Mouse (Mus musculus): Measurements from ENCODE around the gene Sp7. TPM values are rescaled to one million over a fixed set of nuclear protein-coding genes. Genes with fewer than 3 reads are reported as not detected.

Sp7 gene
- under 1 TPM; 0.18 to 0.22 TPM for total RNA-seq (2021)
- long read RNA-seq, experiment 1 = 0 reads
- long read RNA-seq, experiment 2 = 0 reads

DNA sequence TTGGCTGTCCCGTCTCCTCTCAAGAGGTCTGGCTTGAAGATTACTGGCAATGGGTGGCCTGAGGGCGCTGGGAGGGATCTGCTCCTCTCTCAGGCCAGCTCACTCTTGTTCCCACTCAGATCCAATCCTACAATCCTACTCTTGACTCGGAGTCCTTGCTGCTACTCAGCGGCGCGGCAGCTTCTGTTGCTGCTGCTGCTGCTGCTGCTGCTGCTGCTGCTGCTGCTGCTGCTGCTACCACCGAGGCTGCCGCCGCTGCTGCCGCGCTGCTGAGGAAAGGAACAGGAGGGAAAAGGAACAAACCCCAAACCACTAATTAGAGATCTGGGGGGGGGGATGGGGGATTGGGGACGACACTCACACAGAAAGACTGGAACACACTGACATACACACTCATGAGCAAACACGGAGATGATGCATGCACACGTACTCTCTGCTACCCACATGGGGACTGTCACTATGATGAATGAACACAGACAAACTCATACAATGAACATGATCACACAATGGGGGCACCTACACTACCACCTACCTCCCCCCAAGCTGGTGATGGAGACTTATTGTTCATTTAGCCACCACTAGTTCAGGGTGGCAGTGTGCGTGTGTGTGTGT is at the start of gene Sp7:
Gene Sp7 (minus strand): TSS at position 450 of the 612 bp plus-strand sequence.
- DNase-seq (ENCODE audit: low spot score in 2 of 2) = no peak

DNA sequence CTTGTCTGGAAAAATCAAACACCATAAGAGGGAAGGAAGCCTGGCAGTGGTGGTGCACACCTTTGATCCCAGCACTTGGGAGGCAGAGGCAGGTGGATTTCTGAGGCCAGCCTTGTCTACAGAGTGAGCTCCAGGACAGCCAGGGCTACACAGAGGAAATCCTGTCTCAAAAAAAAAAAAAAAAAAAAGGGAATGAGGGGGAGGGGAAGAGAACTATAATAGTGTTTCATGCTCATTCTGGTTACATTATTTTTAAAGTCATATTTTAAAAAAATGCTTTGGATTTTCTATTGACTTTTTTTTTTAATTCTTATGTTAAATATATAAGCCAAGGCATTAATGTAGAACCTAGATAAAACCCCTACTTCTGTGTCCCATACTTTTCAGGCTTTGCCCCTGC is 46.7 kb upstream of the Sp7 start:
- DNase-seq (ENCODE audit: low spot score in 2 of 2) = no peak

DNA sequence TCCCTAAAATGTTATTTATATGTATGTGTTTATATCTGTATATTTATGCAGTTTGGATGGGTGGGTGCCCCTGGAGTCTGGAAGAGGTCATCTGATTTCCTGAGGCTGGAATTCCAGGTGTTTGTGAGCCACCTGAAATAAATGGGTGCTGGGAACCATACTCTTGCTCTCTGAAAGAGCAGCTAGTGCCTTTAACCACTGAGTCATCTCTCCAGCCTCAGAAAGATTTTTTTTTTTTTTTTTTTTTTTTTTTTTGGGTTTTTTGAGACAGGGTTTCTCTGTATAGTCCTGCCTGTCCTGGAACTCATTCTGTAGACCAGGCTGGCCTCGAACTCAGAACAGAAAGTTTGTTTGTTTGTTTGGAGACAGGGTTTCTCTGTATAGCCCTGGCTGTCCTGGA is 44.1 kb upstream of the Sp7 start:
- no peak for DNase-seq (ENCODE audit: low spot score in 2 of 2)

DNA sequence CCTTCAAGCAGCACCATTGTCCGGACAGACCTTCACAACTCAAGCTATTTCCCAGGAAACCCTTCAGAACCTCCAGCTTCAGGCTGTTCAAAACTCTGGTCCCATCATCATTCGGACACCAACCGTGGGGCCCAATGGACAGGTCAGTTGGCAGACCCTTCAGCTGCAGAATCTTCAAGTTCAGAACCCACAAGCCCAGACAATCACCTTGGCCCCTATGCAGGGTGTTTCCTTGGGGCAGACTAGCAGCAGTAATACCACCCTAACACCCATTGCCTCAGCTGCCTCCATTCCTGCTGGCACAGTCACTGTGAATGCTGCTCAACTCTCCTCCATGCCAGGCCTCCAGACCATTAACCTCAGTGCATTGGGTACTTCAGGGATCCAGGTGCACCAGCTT is 42.3 kb upstream of the Sp7 start:
- no peak for DNase-seq (ENCODE audit: low spot score in 2 of 2)

DNA sequence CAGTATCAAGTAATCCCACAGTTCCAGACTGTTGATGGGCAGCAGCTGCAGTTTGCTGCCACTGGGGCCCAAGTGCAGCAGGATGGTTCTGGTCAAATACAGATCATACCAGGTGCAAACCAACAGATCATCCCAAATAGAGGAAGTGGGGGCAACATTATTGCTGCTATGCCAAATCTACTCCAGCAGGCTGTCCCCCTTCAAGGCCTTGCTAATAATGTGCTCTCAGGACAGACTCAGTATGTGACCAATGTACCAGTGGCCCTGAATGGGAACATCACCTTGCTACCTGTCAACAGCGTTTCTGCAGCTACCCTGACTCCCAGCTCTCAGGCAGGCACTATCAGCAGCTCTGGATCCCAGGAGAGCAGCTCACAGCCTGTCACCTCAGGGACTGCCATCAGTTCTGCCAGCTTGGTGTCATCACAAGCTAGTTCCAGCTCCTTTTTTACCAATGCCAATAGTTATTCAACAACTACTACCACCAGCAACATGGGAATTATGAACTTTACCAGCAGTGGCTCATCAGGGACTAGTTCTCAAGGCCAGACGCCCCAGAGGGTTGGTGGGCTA is 41.7 kb upstream of the Sp7 start:
- DNase-seq (ENCODE audit: low spot score in 2 of 2) = no peak

DNA sequence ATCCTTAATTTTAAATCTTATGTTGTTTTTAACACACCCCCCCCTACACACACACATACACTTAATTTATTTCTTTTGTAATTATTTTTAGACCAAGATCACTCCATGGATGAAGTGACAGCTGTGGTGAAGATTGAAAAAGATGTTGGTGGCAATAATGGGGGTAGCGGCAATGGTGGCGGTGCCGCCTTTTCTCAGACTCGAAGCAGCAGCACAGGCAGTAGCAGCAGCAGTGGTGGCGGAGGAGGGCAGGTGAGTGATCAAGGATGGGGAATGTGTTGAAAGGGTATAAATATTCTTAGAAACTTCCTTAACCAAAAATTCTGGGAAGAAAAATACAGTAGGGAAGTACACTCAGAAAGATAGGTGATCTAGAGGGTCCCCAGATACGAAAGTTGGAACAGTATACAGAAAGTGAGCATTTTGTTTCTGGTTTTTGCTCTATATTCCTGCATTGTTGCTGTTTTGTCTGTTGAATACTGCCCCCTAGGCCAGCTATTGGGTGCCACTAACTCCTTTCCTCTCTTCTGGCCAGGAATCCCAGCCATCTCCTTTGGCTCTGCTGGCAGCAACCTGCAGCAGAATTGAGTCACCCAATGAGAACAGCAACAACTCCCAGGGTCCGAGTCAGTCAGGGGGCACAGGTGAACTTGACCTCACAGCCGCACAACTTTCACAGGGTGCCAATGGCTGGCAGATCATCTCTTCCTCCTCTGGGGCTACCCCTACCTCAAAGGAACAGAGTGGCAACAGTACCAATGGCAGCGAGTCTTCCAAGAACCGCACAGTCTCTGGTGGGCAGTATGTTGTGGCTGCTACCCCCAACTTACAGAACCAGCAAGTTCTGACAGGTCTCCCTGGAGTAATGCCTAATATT is 40.9 kb upstream of the Sp7 start:
- DNase-seq (ENCODE audit: low spot score in 2 of 2) = no peak

DNA sequence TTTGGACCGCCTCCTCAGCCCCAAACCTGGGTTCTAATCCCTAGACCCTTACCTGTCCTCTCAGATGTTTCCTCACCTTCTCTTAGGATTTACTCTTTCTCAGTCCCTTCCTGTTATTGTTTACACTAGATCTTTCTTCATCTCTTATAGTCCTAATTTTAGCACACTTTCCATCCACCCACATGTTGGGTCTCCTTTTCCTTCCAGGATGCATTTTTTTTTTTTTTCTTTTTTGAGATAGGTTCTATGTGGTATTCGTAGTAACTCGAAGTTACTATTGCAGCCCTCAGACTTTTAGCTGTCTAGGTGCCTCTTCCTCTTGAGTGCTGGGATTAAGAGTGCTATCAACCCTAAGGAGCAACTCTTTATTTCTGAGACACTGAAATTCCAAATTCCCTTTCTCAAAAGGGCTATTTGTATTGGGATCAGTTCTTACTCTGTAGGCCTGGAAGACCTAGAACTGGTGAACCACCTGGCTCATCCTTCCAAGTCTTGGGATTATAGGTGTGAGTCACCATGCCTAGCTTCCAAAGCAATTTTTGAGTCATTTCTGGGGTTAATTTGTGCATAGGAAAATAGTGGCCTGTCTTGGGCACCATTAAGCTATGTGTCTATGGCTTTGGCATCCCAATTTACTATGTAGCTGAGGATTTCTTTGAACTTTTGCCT is 40.1 kb upstream of the Sp7 start:
- DNase-seq (ENCODE audit: low spot score in 2 of 2) = no peak

DNA sequence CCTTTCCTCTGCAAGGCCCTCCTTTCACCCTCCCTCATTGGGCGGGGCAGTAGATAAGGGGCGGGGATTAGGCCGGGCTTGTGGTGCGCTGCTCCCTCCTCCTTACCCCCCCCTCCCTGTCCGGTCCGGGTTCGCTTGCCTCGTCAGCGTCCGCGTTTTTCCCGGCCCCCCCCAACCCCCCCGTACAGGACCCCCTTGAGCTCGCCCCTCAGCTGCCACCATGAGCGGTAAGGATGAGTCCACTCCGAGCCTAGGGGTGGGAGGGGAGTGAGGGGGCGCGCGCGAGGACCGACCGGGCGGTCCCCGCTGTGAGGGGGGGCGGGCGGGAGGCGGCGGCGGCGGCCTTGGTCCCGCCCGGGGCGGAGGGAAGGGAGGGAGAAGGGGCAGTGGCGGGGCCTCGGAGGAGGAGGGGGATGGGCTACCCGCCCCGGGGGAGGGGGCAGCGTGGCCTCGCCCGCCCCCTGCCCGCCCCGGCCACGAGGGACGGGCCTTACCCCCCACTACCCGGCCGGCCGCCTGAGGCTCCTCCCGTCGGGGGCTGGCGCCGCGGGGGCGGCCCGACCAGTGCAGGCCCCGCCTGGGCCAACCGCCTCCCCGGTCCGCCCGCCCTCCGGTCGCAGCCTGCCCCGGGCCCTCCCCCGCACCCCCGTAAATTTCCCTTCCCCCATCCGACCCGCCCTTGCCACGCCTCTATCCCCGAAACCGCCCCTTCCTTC is 39.4 kb upstream of the Sp7 start:
- peak; percentile 85 to 86 for DNase-seq (ENCODE audit: low spot score in 2 of 2)

DNA sequence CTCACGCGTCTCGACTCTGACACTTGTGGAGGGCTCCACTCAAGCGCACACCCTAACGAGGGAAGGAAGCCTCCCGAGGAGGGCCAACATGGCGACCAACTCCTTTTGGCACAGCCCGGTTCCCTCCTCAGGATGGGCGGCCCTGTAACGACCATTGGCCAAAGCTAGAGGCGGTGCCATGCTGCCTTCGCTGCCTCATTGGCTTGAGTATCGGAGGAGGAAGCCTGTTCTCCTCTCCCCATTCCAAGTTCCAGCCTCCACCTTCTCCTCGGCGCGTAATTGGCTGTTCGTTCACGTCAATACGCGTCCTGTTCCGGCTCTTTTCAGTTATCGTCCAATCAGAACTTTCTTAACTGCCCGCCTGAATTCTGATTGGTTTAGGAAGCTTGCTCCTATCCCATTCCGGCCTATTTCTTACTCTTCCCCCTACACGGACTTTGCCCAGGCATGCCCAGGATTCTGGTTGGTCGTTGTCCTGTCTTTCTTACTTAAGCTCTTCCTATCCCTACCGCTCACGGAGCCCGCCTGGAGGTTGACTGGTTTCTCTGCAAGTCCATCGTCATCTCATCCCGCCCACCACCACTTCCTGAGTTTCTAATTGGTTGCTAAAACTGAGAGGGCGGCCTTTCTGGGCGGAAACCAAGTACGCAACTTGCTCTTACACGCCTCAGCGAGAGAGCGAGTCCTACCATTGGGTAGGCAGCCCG is 38.7 kb upstream of the Sp7 start, which contains the start of gene Sp1:
Gene Sp1 (plus strand): TSS at position 655 of the 707 bp plus-strand sequence.
- DNase-seq (ENCODE audit: low spot score in 2 of 2) = peak; percentile 92 to 96

DNA sequence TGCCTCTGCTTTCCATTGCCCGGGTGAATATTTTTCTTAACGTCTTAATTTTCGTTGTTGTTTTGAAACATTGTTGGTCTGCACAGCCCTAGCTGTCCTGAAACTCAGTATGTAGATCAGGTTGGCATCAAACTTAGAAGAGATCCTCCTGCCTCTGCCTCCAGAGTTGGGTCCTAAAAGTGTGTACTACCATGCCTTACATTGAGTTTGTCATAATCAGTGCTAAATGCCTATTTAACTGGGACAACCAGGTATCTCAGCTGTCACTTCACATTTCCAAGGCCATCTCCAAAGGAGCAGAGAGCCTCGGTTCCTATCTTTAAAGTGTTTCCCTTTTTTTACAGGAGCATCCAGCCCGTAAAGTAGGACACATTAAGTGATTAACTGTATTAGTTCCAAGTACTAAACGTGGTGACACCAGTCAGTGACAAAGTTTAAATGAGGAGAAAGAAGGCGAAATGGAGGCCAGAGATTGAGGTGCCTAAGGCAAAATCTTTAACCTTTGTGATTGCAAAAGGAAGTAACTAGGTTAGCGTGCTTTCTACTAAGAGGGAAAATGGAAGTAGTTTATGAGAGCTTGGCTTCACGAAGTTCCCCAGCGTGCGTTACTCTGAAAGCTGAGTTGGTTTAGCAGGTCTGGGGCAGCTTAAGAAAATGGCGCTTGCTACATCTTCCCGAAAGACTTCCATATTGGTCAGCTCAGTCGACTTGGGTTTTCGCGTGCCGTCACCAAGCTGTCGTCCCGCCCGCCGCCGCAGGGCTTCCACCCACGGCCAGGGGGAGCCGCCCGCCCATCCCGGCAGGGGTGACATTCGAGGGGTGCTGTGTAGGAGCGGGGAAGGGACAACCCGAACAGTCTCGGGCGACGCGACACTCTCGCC is 37.9 kb upstream of the Sp7 start:
- DNase-seq (ENCODE audit: low spot score in 2 of 2) = no peak

DNA sequence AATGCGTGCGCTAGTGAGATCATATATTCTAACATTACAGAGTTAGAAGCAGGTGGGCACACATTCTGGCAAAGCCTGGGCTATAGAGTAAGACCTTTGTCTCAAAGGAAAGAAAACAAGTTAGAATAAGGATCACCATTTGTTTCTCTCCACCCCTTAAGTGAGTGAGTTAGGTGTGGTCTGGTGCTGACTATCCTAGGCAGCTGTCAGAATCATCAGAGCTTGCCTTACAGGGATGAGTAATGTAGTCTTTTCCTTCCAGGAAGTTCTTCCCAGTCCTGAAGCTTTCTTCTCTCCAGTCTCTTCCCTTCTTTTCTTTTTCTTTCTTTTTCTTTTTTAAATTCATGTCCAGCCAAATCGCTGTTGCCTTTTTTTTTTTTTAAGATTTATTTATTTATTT is 35.2 kb upstream of the Sp7 start:
- no peak for DNase-seq (ENCODE audit: low spot score in 2 of 2)

DNA sequence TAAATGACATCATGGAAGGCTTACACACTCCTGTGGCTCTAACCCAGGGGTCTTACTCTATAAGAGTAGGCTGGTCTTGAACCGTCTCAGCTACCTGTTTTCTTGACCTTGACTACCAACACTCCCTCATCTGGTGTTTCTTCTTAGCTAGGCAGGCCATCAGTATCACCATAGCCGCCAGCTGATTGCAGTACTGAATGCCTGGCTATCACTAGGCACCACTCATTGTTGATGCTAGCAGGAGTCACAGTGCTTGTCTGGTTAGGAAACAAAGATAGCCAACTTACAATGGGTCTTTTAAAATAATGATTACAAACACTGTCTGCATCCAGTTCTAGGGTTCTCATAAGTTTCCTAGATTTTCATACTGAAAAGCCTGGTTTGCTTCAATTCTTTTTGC is 34.3 kb upstream of the Sp7 start:
- no peak for DNase-seq (ENCODE audit: low spot score in 2 of 2)

DNA sequence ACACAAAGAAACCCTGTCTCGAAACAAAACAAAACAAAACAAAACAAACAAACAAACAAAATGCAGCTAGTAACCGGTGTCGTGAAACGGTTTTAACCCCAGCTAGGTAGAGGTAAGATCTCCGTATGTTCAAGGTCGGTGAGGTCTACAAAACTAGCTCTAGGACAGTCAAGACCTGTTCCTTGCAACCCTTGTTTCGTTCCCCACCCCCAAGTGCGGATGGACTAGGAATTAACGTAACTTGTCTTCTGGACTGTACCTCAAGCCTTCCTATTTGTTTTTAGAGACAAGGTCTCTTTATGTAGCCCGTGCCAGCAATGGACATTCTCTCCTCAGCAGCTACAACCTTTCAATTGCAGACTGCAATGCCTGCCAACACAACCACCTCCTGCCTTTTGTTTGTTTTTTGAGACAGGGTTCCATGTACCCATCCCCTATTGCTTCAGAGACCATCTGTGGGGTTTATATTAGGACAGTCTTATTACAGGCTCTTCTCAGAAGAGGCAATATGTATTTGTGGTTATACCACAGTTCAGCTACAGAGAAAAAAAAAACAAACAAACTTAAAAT is 33.6 kb upstream of the Sp7 start:
- DNase-seq (ENCODE audit: low spot score in 2 of 2) = no peak

DNA sequence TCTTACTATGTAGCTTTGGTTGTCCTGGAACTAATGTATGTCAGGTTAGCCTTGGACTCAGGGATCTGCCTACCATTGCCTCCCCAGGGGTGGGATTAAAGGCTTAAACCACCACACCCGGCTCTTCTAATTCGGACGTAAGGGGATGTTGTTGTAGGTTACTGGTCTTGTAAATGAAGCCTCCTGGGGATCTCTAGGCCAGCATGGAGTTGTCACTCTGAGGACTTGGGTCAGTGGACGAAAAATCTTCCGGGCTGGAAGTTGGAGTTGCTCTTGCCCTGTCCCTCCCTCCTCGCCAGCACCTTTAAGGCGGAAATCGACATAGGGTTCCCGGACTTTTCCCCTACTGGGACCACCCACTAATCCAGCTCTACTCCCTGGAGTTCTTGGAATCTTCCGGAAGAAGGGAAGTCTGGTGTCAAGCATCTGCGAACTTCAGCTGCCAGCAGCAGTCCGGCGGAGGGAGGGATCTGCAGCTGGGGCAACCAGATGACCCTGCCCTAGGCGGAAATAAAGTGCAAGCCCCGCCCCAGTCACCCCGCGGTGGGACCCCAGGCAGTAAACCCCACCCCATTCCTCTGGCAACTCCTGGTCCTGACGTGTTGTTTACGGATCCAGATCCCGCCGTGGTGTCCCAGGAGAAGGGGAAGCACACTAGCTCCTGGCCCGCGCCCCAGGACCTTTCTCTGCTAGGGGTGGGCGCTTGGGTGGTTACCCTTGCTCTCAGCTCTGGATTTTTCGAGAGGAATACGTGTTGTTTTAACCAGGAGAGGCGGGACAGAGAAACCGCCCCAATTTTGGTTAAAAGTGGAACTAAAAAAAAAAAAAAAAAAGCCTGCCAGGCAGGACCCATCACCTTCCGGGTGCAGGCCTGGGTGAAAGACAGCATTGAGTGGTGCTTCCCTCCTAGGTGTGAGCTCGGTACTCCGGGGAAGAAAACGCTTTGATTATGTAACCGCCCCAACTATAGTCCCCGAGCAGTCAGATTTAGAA is 32.5 kb upstream of the Sp7 start:
- DNase-seq (ENCODE audit: low spot score in 2 of 2) = peak; percentile 83 to 92

DNA sequence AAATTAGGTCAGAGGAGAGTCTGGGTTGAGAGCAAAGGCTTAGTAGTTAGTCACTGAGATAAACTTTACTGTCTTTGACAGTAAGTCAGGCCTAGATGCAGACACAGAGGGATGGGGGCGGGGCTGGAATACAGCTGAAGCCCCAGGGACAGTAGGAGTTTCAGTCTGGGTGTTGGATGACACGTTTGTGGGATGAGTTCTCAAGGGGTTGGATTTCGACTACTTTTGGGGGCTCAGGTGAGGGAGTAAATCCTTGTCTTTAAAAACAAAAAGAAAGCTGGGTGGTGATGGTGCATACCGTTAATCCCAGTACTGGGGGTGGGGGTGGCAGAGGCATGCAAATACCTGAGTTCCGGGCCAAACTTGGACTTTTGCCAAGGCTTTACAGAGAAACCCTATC is 31.6 kb upstream of the Sp7 start:
- no peak for DNase-seq (ENCODE audit: low spot score in 2 of 2)

DNA sequence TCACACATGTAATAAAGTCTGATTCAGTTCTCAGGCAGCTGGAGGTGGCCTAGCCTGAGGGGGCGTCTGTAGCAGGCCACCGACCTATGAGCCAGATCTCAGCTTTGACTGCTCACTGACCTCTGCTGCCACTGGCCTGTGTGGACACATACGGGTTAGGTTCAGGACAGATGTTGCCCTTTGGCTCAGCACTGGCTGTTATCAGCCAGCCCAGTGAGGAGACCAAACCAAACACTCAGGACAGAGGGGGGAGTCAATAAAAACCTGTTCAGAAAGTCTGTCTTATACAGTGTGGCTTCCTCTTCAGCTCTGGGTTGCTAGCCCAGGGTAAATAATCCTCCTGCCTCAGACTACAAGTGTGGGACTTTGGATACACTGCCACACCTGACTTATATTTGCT is 28.1 kb upstream of the Sp7 start:
- DNase-seq (ENCODE audit: low spot score in 2 of 2) = no peak

DNA sequence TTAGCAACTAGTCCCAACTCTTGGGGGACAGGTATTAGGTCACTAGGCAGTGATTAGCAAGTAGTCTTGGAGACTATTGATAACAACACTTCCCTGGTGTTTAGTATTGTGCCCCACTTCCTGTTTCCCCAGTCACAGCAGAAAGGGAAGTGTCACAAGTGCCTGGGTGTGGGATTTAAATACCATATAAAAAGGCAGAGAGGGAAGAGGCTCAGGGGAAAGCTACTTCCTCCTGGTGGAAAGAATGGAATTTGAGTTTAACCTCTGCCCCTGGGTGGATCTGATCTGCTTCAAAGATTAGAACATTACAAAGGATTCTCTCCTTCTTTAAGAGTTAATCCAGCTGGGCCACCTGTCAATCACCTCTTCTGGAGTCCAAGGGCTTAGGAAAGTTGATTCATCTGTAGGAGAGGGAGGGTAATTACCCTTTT is 26.6 kb upstream of the Sp7 start:
- no peak for DNase-seq (ENCODE audit: low spot score in 2 of 2)

DNA sequence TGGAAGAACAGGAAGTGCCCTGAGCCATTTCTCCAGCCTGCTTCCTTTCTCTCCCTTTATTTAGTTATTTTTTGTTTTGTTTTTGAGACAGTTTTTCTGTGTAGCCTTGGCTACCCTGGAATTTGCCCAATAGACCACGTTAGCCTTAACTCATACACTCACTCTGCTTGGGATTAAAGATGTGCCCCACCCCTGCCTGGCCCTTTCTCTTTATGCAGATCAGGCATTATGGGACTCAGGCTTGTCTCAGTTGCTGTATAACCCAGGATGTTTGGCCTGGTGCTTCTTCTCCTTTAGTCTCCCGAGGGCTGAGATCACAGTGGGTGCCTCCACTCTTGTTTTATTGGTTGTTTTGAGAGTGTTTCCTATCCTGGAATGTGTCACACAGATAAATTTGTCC is 25.5 kb upstream of the Sp7 start:
- no peak for DNase-seq (ENCODE audit: low spot score in 2 of 2)
